Mouse (Mus musculus) lung, embryonic 15.5 days (tissue): ENCODE data around the gene Acsf3. TPM values are rescaled to one million over a fixed set of nuclear protein-coding genes. Genes with fewer than 3 reads are reported as not detected.

ENCODE experiments used
- ATAC-seq: fragments of 200-750 bp; cut with Nextera tagmentation; 2 replicates; pipeline ENCODE4 v1.8.0; 2017; ENCODE audit warnings: moderate number of reproducible peaks, borderline replicate concordance; ENCODE audit not compliant: low FRiP score, low TSS enrichment; ENCODE audit errors: extremely low read depth
- H3K27ac ChIP-seq: fragments of 300-500 bp; sonication (generic); 2 replicates; pipeline ENCODE4 v1.5.1; 2015; ENCODE audit warnings: moderate library complexity, mild to moderate bottlenecking, inconsistent platforms
- H3K27me3 ChIP-seq: fragments of 300-500 bp; sonication (generic); 2 replicates; pipeline ENCODE4 v1.6.1; 2015; ENCODE audit warnings: inconsistent platforms
- H3K36me3 ChIP-seq: fragments of 300-500 bp; sonication (generic); 2 replicates; pipeline ENCODE4 v1.6.1; 2015; ENCODE audit warnings: inconsistent platforms
- H3K4me1 ChIP-seq: fragments of 300-500 bp; sonication (generic); 2 replicates; pipeline ENCODE4 v1.6.1; 2015; ENCODE audit warnings: inconsistent platforms
- H3K4me2 ChIP-seq: fragments of 300-500 bp; sonication (generic); 2 replicates; pipeline ENCODE4 v1.6.1; 2015; ENCODE audit warnings: inconsistent platforms, mild to moderate bottlenecking, moderate library complexity
- H3K4me3 ChIP-seq: fragments of 300-500 bp; sonication (generic); 2 replicates; pipeline ENCODE4 v1.5.1; 2015; ENCODE audit warnings: mild to moderate bottlenecking, inconsistent platforms
- H3K9ac ChIP-seq: fragments of 300-500 bp; sonication (generic); 2 replicates; pipeline ENCODE4 v1.6.1; 2015; ENCODE audit warnings: inconsistent platforms
- H3K9me3 ChIP-seq: fragments of 300-500 bp; sonication (generic); 2 replicates; pipeline ENCODE4 v1.6.1; 2016; ENCODE audit warnings: inconsistent platforms
- WGBS: fragments of 180-500 bp; shearing (Covaris S2); methylation state at CpG from one replicate; pipeline ENCODE4 v1.1.7; 2015; 5-methylcytosine and 5-hydroxymethylcytosine counted together
- polyA plus RNA-seq: library from polyadenylated mRNA; unstranded; fragments of >200 nt; fragmentation: Nextera tagmentation; extraction: Ambion mirVana; gene quantifications from 2 replicates; pipeline ENCODE4 v1.2.1, GENCODE M21; 2015

The Acsf3 gene
- polyA plus RNA-seq, 1 experiment from 2014 or later, result 18.6 TPM

- Histone ChIP-seq H3K4me2 (no peak overlapping the region), H3K36me3 (no peaks in the 10 kb centered on the region), H3K27me3 (0 out of 2 replicates have a peak, but pooled peaks cover 3% of the 10 kb centered on the region), H3K27ac (no peak overlapping the region), H3K4me1 (no peaks in the 10 kb centered on the region), H3K9me3 (peaks cover 3% of the 10 kb centered on the region; the same call in 1 of the 2 replicates), H3K4me3 (no peak overlapping the region), H3K9ac (no peak overlapping the region)
- WGBS, result 52% methylated on average over 13 of the region's 13 CpGs
- no peak for ATAC-seq
Observed at GRCm38 (mm10) chr8:122859843-122860242, 84.6 kb downstream of the Acsf3 start.

GRCm38 (mm10) chr8:122864719-122865129 lies 89.4 kb downstream of the Acsf3 start:
- no peak overlapping the region for H3K9ac ChIP-seq
- ATAC-seq, result no peak
- no peak overlapping the region for H3K27ac ChIP-seq
- H3K4me1 ChIP-seq, result no peaks in the 10 kb centered on the region
- 65% methylated on average over 26 of the region's 26 CpGs for WGBS
- 0 out of 2 replicates have a peak, but pooled peaks cover 3% of the 10 kb centered on the region for H3K27me3 ChIP-seq
- no peaks in the 10 kb centered on the region for H3K36me3 ChIP-seq
- peak overlapping the region; percentile 21 for H3K4me2 ChIP-seq
- no peak overlapping the region for H3K4me3 ChIP-seq
- H3K9me3 ChIP-seq, result peaks cover 8% of the 10 kb centered on the region; the same call in 1 of the 2 replicates

GRCm38 (mm10) chr8:122865441-122865840 lies 90.2 kb downstream of the Acsf3 start:
- H3K36me3 ChIP-seq, result no peaks in the 10 kb centered on the region
- H3K27ac ChIP-seq, result no peak overlapping the region
- no peak for ATAC-seq
- H3K27me3 ChIP-seq, result 0 out of 2 replicates have a peak, but pooled peaks cover 3% of the 10 kb centered on the region
- peak overlapping the region; percentile 21; the same call in 1 of the 2 replicates for H3K4me2 ChIP-seq
- WGBS, result 49% methylated on average over 10 of the region's 10 CpGs
- H3K4me1 ChIP-seq, result peaks cover 3% of the 10 kb centered on the region; the same call in 1 of the 2 replicates
- H3K4me3 ChIP-seq, result no peak overlapping the region
- no peak overlapping the region for H3K9ac ChIP-seq
- peaks cover 8% of the 10 kb centered on the region; the same call in 1 of the 2 replicates for H3K9me3 ChIP-seq

GRCm38 (mm10) chr8:122866231-122866630 lies 90.9 kb downstream of the Acsf3 start:
- Histone ChIP-seq H3K27me3 (0 out of 2 replicates have a peak, but pooled peaks cover 3% of the 10 kb centered on the region), H3K27ac (no peak overlapping the region), H3K4me3 (no peak overlapping the region), H3K9me3 (peaks cover 8% of the 10 kb centered on the region; the same call in 1 of the 2 replicates), H3K9ac (no peak overlapping the region), H3K4me2 (no peak overlapping the region), H3K4me1 (peaks cover 6% of the 10 kb centered on the region; the same call in 1 of the 2 replicates), H3K36me3 (no peaks in the 10 kb centered on the region)
- 70% methylated on average over 8 of the region's 8 CpGs for WGBS
- ATAC-seq, result no peak

Other genes with a start within 250 kb of the Acsf3 start
- 18.7 and 23.4 TPM in 2 replicates for gene Piezo1, start 224.2 kb upstream of the Acsf3 start, polyA plus RNA-seq
- 42.7 and 44.9 TPM in 2 replicates for gene Cdt1, start 207.5 kb upstream of the Acsf3 start, polyA plus RNA-seq
- gene Aprt, start 198.6 kb upstream of the Acsf3 start, polyA plus RNA-seq, result 314 and 327 TPM in 2 replicates
- 12.5 and 13.5 TPM in 2 replicates for gene Galns, start 164.0 kb upstream of the Acsf3 start, polyA plus RNA-seq
- gene Trappc2l, start 163.8 kb upstream of the Acsf3 start, polyA plus RNA-seq, result 49.5 and 53.0 TPM in 2 replicates
- not detected in 2 replicates for gene Pabpn1l, start 152.7 kb upstream of the Acsf3 start, polyA plus RNA-seq
- gene Cbfa2t3, start 76.4 kb upstream of the Acsf3 start, polyA plus RNA-seq, result 4.8 and 5.4 TPM in 2 replicates
- 0.11 and 0.43 TPM in 2 replicates for gene Cdh15, start 72.5 kb downstream of the Acsf3 start, polyA plus RNA-seq